Mouse (Mus musculus): ENCODE data around the gene Ehbp1l1. TPM values are rescaled to one million over a fixed set of nuclear protein-coding genes. Genes with fewer than 3 reads are reported as not detected.

The Ehbp1l1 gene
- total and polyA plus RNA-seq, 3 experiments, result 30.4 to 62.6 (median 57.0) TPM

- no peak for DNase-seq (ENCODE audit: extremely low read depth)
- H3K27me3 ChIP-seq (replicated peaks), result no peaks in the 10 kb centered on the region
- no peak overlapping the region for H3K9ac ChIP-seq (ENCODE audit: insufficient read depth, low read depth)
- TF ChIP-seq CHD1 (IDR thresholded peaks at IDR 0.05; ENCODE audit: low read depth, low read length), result no peak
- TF ChIP-seq ETS1 (conservative IDR thresholded peaks at IDR 0.05; ENCODE audit: low read depth, low read length), result no peak
- TF ChIP-seq MXI1 (IDR thresholded peaks at IDR 0.05; ENCODE audit: low read depth, low read length), result no peak
- TF ChIP-seq PAX5 (IDR thresholded peaks at IDR 0.05; ENCODE audit: low read length), result no peak
- no peak for TF ChIP-seq MAFK (IDR thresholded peaks at IDR 0.05; ENCODE audit: insufficient replicate concordance, low read length)
- TF ChIP-seq ZMIZ1 (IDR thresholded peaks at IDR 0.05; ENCODE audit: low read depth, low read length), result no peak
- no peak for TF ChIP-seq BHLHE40 (IDR thresholded peaks at IDR 0.05; ENCODE audit: low read depth, low read length)
- TF ChIP-seq TBP (conservative IDR thresholded peaks at IDR 0.05; ENCODE audit: low read depth, low read length), result no peak
- no peak for TF ChIP-seq KAT2A (IDR thresholded peaks at IDR 0.05; ENCODE audit: insufficient replicate concordance, low read length)
- TF ChIP-seq USF1 (IDR thresholded peaks at IDR 0.05; ENCODE audit: low read depth, low read length), result no peak
- peaks cover 57 to 78% of the 10 kb centered on the region in 2 experiments for H3K36me3 ChIP-seq (replicated peaks in 1 of 2; ENCODE audit: control insufficient read depth in 1 of 2, insufficient read depth in 1 of 2, low read length in 1 of 2)
- H3K27ac ChIP-seq (ENCODE audit: insufficient read depth, low read depth), result no peak overlapping the region
- H3K4me3 ChIP-seq (replicated peaks in 1 of 3; ENCODE audit: low read depth in 2 of 3, low read length in 2 of 3, poor library complexity in 1 of 3), result no peak overlapping the region
- no peak overlapping the region for H3K4me2 ChIP-seq (ENCODE audit: insufficient read depth, low read depth, poor library complexity, severe bottlenecking)
- H3K4me1 ChIP-seq (ENCODE audit: control insufficient read depth in 1 of 2, insufficient read depth in 2 of 2), result peaks cover 6 to 17% of the 10 kb centered on the region in 2 experiments
- in situ Hi-C loops (cut with MboI; ENCODE audit: low pct_ligation_motif_present, low pct_unique_long_range_greater_than_20kb, low sequenced_read_pairs) (no loop called here), dilution Hi-C loops (cut with MboI; ENCODE audit: extremely low pct_ligation_motif_present, extremely low pct_unique_long_range_greater_than_20kb, low sequenced_read_pairs) (no loop called here)
- H3K79me2 ChIP-seq (replicated peaks; ENCODE audit: control insufficient read depth, extremely low read depth, insufficient read depth, poor library complexity, severe bottlenecking), result peaks cover 26% of the 10 kb centered on the region
- H3K9me3 ChIP-seq (replicated peaks; ENCODE audit: low read length), result no peaks in the 10 kb centered on the region
Observed at GRCm38 (mm10) chr19:5721233-5721632, 4.9 kb downstream of the Ehbp1l1 start.

- Histone ChIP-seq H3K9me3 (replicated peaks; ENCODE audit: low read length) (no peaks in the 10 kb centered on the region), H3K36me3 (replicated peaks in 1 of 2; ENCODE audit: control insufficient read depth in 1 of 2, insufficient read depth in 1 of 2, low read length in 1 of 2) (peaks cover 58 to 98% of the 10 kb centered on the region in 2 experiments), H3K4me2 (ENCODE audit: insufficient read depth, low read depth, poor library complexity, severe bottlenecking) (no peak overlapping the region), H3K4me1 (ENCODE audit: control insufficient read depth in 1 of 2, insufficient read depth in 2 of 2) (peaks cover 16 to 34% of the 10 kb centered on the region in 2 experiments), H3K4me3 (replicated peaks in 1 of 3; ENCODE audit: low read depth in 2 of 3, low read length in 2 of 3, poor library complexity in 1 of 3) (no peak overlapping the region), H3K27ac (ENCODE audit: insufficient read depth, low read depth) (no peak overlapping the region), H3K79me2 (replicated peaks; ENCODE audit: control insufficient read depth, extremely low read depth, insufficient read depth, poor library complexity, severe bottlenecking) (no peaks in the 10 kb centered on the region), H3K27me3 (replicated peaks) (no peaks in the 10 kb centered on the region), H3K9ac (ENCODE audit: insufficient read depth, low read depth) (no peak overlapping the region)
- TF ChIP-seq IRF4 (IDR thresholded peaks at IDR 0.05; ENCODE audit: low read depth, low read length) (no peak), GABPA (IDR thresholded peaks at IDR 0.05; ENCODE audit: insufficient replicate concordance, low read depth, low read length) (no peak), MAX (IDR thresholded peaks at IDR 0.05; ENCODE audit: low read length) (no peak), TBP (conservative IDR thresholded peaks at IDR 0.05; ENCODE audit: low read depth, low read length) (no peak), NRF1 (IDR thresholded peaks at IDR 0.05; ENCODE audit: low read depth, low read length) (no peak), ETS1 (conservative IDR thresholded peaks at IDR 0.05; ENCODE audit: low read depth, low read length) (no peak), TCF12 (IDR thresholded peaks at IDR 0.05; ENCODE audit: low read depth, low read length) (no peak), POLR2A (IDR thresholded peaks at IDR 0.05; ENCODE audit: low read depth, low read length) (no peak), USF1 (IDR thresholded peaks at IDR 0.05; ENCODE audit: low read depth, low read length) (no peak), CHD1 (IDR thresholded peaks at IDR 0.05; ENCODE audit: low read depth, low read length) (no peak), SIN3A (IDR thresholded peaks at IDR 0.05; ENCODE audit: low read length) (no peak), CHD2 (IDR thresholded peaks at IDR 0.05; ENCODE audit: low read length) (no peak)
- dilution Hi-C loops (cut with MboI; ENCODE audit: extremely low pct_ligation_motif_present, extremely low pct_unique_long_range_greater_than_20kb, low sequenced_read_pairs), result no loop called here
- DNase-seq (ENCODE audit: extremely low read depth), result no peak
- in situ Hi-C loops (cut with MboI; ENCODE audit: low pct_ligation_motif_present, low pct_unique_long_range_greater_than_20kb, low sequenced_read_pairs), result no loop called here
Observed at GRCm38 (mm10) chr19:5716955-5717354, 9.2 kb downstream of the Ehbp1l1 start.
